Mouse (Mus musculus): Measurements from ENCODE around the gene Rpp25. TPM values are rescaled to one million over a fixed set of nuclear protein-coding genes. Genes with fewer than 3 reads are reported as not detected.

The Rpp25 gene
- polyA plus RNA-seq, 1 experiment from 2014 or later = 15.2 TPM

DNA sequence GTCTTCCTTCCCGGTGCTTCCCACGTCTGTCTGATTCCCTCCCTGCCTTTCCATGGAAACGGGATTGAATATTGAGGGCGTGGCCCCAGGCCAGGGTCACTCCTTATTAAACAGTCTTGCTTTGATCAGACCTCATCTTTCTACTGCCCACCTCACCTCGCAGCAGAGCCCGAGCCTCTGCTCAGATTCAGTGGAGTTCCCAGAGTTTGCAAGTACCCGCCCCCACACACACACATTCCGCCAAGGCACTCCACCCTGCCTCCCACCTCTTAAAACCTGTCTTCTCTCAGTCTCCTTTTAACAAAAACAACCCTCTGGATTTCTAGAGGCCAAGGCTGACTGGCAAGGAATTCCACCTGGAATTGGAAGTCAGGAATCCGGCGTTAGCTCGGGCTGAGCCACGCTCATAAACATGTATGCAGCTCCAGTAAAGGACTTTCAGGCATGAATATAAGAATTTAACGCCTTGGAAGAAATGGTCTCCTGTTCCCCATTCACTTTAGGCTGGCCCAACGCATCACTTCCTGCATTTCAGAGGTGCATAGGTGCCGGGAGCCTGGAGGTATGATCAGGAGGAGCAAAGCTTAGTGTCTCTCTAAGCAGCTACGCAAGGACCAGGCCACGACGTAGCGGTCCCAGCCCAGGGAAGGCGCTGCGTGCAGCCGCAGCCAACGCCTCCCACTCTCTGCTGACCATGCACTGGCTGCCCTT lies 760 bp upstream of the Rpp25 start:
- no peak for ATAC-seq (ENCODE audit: insufficient number of reproducible peaks, insufficient read depth, low FRiP score, low read depth)
- Histone ChIP-seq H3K9me3 (ENCODE audit: control insufficient read depth, low read length) (no peaks in the 10 kb centered on the region), H3K36me3 (ENCODE audit: control insufficient read depth, insufficient read depth, low read length) (no peaks in the 10 kb centered on the region), H3K27ac (replicated peaks in 1 of 2; ENCODE audit: control insufficient read depth in 1 of 2, insufficient read depth in 1 of 2, low read depth in 2 of 2, low read length in 2 of 2) (no peak overlapping the region), H3K4me1 (ENCODE audit: control insufficient read depth in 2 of 2, insufficient read depth in 2 of 2, low read length in 2 of 2) (peaks cover 29 to 49% of the 10 kb centered on the region in 2 experiments), H3K27me3 (ENCODE audit: control insufficient read depth, insufficient read depth, low read length) (peaks cover 52% of the 10 kb centered on the region), H3K4me3 (ENCODE audit: control insufficient read depth in 1 of 2, insufficient read depth in 1 of 2, low read depth in 1 of 2, low read length in 2 of 2) (peak overlapping the region; percentile 41 to 52), H3K9ac (ENCODE audit: low read length) (peak overlapping the region; percentile 70), H3K4me2 (ENCODE audit: low read length) (peak overlapping the region; percentile 98)
- 7% methylated on average over 23 of the region's 23 CpGs for WGBS

DNA sequence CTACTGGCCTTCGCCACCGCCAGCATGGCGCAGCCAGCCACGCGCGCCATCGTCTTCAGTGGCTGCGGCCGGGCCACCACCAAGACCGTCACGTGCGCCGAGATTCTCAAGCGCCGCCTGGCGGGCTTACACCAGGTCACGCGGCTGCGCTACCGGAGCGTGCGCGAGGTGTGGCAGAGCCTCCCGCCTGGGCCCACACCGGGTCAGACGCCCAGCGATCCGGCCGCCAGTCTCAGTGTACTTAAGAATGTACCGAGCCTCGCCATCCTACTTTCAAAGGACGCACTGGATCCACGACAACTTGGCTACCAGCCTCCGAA lies 515 bp downstream of the Rpp25 start:
- no peaks in the 10 kb centered on the region for H3K9me3 ChIP-seq (ENCODE audit: control insufficient read depth, low read length)
- peak overlapping the region in 1 of 2 experiments; percentile 83; a peak in 1 of 4 replicates for H3K27ac ChIP-seq (replicated peaks in 1 of 2; ENCODE audit: control insufficient read depth in 1 of 2, insufficient read depth in 1 of 2, low read depth in 2 of 2, low read length in 2 of 2)
- H3K9ac ChIP-seq (ENCODE audit: low read length) = peak overlapping the region; percentile 70
- no peak for ATAC-seq (ENCODE audit: insufficient number of reproducible peaks, insufficient read depth, low FRiP score, low read depth)
- peaks cover 52% of the 10 kb centered on the region for H3K27me3 ChIP-seq (ENCODE audit: control insufficient read depth, insufficient read depth, low read length)
- peak overlapping the region; percentile 41 to 52 for H3K4me3 ChIP-seq (ENCODE audit: control insufficient read depth in 1 of 2, insufficient read depth in 1 of 2, low read depth in 1 of 2, low read length in 2 of 2)
- peaks cover 29 to 49% of the 10 kb centered on the region in 2 experiments for H3K4me1 ChIP-seq (ENCODE audit: control insufficient read depth in 2 of 2, insufficient read depth in 2 of 2, low read length in 2 of 2)
- 3% methylated on average over 25 of the region's 34 CpGs for WGBS
- peak overlapping the region; percentile 98 for H3K4me2 ChIP-seq (ENCODE audit: low read length)
- no peaks in the 10 kb centered on the region for H3K36me3 ChIP-seq (ENCODE audit: control insufficient read depth, insufficient read depth, low read length)

DNA sequence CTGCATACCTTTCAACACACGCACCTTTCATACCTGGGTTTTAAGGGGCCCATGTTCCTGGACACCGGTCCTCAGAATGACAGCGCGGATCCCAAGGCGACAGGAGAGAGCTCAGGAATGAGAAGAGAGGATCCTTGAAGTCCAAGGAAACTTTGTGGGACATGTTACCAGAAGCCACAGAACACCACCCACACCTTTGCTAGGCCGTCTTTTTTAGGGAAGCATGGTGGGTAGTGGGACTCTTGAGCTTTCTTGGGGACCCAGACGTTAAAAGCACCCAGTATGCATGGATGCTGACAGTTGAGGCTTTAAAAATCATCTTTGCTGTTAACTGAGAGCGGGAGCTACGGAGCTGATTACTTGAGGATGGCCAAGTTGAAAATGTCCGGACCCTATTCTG lies 1.1 kb downstream of the Rpp25 start:
- Histone ChIP-seq H3K4me3 (ENCODE audit: control insufficient read depth in 1 of 2, insufficient read depth in 1 of 2, low read depth in 1 of 2, low read length in 2 of 2) (peak overlapping the region in 1 of 2 experiments; percentile 52; a peak in 1 of 4 replicates), H3K27me3 (ENCODE audit: control insufficient read depth, insufficient read depth, low read length) (peaks cover 46% of the 10 kb centered on the region), H3K9ac (ENCODE audit: low read length) (peak overlapping the region; percentile 70), H3K4me2 (ENCODE audit: low read length) (peak overlapping the region; percentile 98), H3K9me3 (ENCODE audit: control insufficient read depth, low read length) (no peaks in the 10 kb centered on the region), H3K36me3 (ENCODE audit: control insufficient read depth, insufficient read depth, low read length) (no peaks in the 10 kb centered on the region), H3K27ac (replicated peaks in 1 of 2; ENCODE audit: control insufficient read depth in 1 of 2, insufficient read depth in 1 of 2, low read depth in 2 of 2, low read length in 2 of 2) (peak overlapping the region; percentile 83), H3K4me1 (ENCODE audit: control insufficient read depth in 2 of 2, insufficient read depth in 2 of 2, low read length in 2 of 2) (peaks cover 29 to 49% of the 10 kb centered on the region in 2 experiments)
- WGBS = 57% methylated on average over 10 of the region's 10 CpGs
- no peak for ATAC-seq (ENCODE audit: insufficient number of reproducible peaks, insufficient read depth, low FRiP score, low read depth)

DNA sequence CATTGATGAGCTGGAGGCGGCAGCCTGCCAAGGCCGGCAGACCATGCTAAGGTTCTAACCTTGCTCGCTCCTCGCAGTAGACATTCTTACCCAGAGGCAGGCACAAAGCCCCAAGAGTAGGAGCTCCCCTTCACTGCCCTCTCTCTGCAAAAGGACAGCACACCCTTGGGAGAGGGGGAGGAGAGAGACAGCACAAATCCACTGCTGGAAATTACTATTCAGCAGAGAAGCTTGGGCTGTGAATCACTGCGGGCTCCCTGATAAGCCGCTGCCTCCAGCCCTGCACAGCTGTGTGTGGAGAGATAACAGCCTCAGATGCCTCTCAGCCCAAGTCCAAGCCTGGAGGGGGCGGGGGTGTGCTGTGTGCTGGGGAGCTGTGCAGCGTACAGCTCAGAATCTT lies 1.9 kb downstream of the Rpp25 start:
- Histone ChIP-seq H3K4me3 (ENCODE audit: control insufficient read depth in 1 of 2, insufficient read depth in 1 of 2, low read depth in 1 of 2, low read length in 2 of 2) (peak overlapping the region; percentile 10 to 12; a peak in 2 of 4 replicates), H3K4me1 (ENCODE audit: control insufficient read depth in 2 of 2, insufficient read depth in 2 of 2, low read length in 2 of 2) (peaks cover 29 to 49% of the 10 kb centered on the region in 2 experiments), H3K9me3 (ENCODE audit: control insufficient read depth, low read length) (no peaks in the 10 kb centered on the region), H3K4me2 (ENCODE audit: low read length) (peak overlapping the region; percentile 98), H3K9ac (ENCODE audit: low read length) (peak overlapping the region; percentile 64), H3K36me3 (ENCODE audit: control insufficient read depth, insufficient read depth, low read length) (no peaks in the 10 kb centered on the region), H3K27me3 (ENCODE audit: control insufficient read depth, insufficient read depth, low read length) (peaks cover 38% of the 10 kb centered on the region), H3K27ac (replicated peaks in 1 of 2; ENCODE audit: control insufficient read depth in 1 of 2, insufficient read depth in 1 of 2, low read depth in 2 of 2, low read length in 2 of 2) (peak overlapping the region; percentile 83)
- ATAC-seq (ENCODE audit: insufficient number of reproducible peaks, insufficient read depth, low FRiP score, low read depth) = peak; percentile 89
- 3% methylated on average over 8 of the region's 8 CpGs for whole genome bisulfite sequencing

DNA sequence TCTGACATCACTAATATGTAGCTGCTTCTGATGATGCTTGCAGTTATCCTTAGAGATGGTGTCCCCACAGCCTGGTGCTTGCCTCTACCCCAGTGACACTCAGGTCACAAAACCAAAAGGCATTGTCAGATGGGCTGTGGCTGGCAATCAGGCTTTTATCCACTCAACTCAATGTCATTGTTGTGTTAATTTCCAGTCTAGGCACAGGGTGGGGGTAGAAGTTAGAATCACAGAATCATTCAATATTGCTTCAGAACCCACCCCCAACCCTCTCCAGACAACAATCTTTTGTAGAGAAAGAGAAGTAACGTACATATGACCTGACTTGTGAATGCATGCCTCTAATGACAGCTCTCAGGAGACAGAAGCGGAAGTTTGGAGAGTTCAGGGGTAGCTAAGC lies 6.8 kb downstream of the Rpp25 start:
- ATAC-seq (ENCODE audit: insufficient number of reproducible peaks, insufficient read depth, low FRiP score, low read depth) = no peak
- Histone ChIP-seq H3K4me3 (ENCODE audit: control insufficient read depth in 1 of 2, insufficient read depth in 1 of 2, low read depth in 1 of 2, low read length in 2 of 2) (no peak overlapping the region), H3K4me1 (ENCODE audit: control insufficient read depth in 2 of 2, insufficient read depth in 2 of 2, low read length in 2 of 2) (peaks cover 4 to 9% of the 10 kb centered on the region in 2 experiments), H3K4me2 (ENCODE audit: low read length) (no peak overlapping the region), H3K9ac (ENCODE audit: low read length) (no peak overlapping the region), H3K9me3 (ENCODE audit: control insufficient read depth, low read length) (no peaks in the 10 kb centered on the region), H3K36me3 (ENCODE audit: control insufficient read depth, insufficient read depth, low read length) (no peaks in the 10 kb centered on the region), H3K27ac (replicated peaks in 1 of 2; ENCODE audit: control insufficient read depth in 1 of 2, insufficient read depth in 1 of 2, low read depth in 2 of 2, low read length in 2 of 2) (no peak overlapping the region), H3K27me3 (ENCODE audit: control insufficient read depth, insufficient read depth, low read length) (no peaks in the 10 kb centered on the region)
- WGBS = 79% methylated on average over 2 of the region's 2 CpGs

DNA sequence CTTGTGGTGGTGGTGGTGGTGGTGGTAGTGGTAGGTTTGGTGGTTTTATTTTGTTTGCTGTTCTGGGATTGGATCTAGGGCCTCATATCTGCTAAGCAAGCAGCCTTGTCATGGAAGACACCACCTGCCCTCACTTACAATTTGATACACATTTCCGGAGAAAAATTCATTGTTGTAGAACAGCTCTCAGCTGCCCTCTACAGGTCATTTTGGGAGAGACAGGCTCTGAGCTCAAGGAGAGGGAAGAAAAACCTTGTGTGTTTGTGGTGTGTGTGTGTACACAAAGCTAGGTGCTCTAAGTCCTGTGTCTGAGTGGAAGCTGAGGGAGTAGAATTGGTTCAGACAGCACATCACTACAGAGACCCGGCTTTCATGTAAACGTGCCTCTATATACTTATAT lies 13.3 kb downstream of the Rpp25 start:
- Histone ChIP-seq H3K27me3 (ENCODE audit: control insufficient read depth, insufficient read depth, low read length) (no peaks in the 10 kb centered on the region), H3K4me3 (ENCODE audit: control insufficient read depth in 1 of 2, insufficient read depth in 1 of 2, low read depth in 1 of 2, low read length in 2 of 2) (no peak overlapping the region), H3K9ac (ENCODE audit: low read length) (no peak overlapping the region), H3K9me3 (ENCODE audit: control insufficient read depth, low read length) (no peaks in the 10 kb centered on the region), H3K36me3 (ENCODE audit: control insufficient read depth, insufficient read depth, low read length) (no peaks in the 10 kb centered on the region), H3K27ac (replicated peaks in 1 of 2; ENCODE audit: control insufficient read depth in 1 of 2, insufficient read depth in 1 of 2, low read depth in 2 of 2, low read length in 2 of 2) (no peak overlapping the region), H3K4me2 (ENCODE audit: low read length) (no peak overlapping the region), H3K4me1 (ENCODE audit: control insufficient read depth in 2 of 2, insufficient read depth in 2 of 2, low read length in 2 of 2) (no peaks in the 10 kb centered on the region)
- WGBS = 8% methylated on average over 3 of the region's 3 CpGs
- ATAC-seq (ENCODE audit: insufficient number of reproducible peaks, insufficient read depth, low FRiP score, low read depth) = no peak

DNA sequence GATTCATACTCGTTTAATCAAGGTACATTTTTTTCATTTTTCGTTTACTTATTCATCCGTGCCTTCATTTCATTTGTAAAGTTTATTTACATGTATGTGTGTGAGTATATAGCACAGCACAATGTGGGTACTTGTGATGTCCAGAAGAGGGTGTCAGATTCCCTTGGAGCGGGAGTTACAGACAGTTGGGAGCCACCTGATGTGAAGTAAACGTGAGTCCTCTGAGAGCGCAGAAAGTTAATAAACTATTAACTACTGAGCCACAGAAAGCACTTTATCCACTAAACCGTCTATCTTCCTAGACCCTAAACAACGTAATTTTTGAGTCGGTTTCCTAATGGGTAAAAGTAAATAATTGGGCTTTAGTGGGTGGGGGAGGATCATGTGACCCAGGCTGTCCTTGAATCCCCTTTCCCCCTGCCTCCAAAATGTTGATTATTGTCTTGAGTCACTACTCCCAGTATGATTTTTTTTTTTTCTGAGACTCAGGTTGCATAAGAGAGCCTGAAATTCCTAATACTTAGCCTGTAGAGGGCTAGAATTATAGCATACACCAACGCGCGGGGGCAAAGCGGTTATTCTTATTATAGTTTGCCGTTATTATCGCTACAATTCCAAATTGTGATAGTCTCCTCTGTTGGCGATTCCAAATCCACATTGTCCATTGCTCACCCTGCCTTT lies 16.7 kb downstream of the Rpp25 start:
- Histone ChIP-seq H3K36me3 (ENCODE audit: control insufficient read depth, insufficient read depth, low read length) (0 out of 2 replicates have a peak, but pooled peaks cover 6% of the 10 kb centered on the region), H3K4me3 (ENCODE audit: control insufficient read depth in 1 of 2, insufficient read depth in 1 of 2, low read depth in 1 of 2, low read length in 2 of 2) (peak overlapping the region; percentile 91 to 98), H3K27ac (replicated peaks in 1 of 2; ENCODE audit: control insufficient read depth in 1 of 2, insufficient read depth in 1 of 2, low read depth in 2 of 2, low read length in 2 of 2) (peak overlapping the region; percentile 44 to 99), H3K9ac (ENCODE audit: low read length) (peak overlapping the region; percentile 99), H3K4me1 (ENCODE audit: control insufficient read depth in 2 of 2, insufficient read depth in 2 of 2, low read length in 2 of 2) (peaks cover 3 to 21% of the 10 kb centered on the region in 2 experiments), H3K27me3 (ENCODE audit: control insufficient read depth, insufficient read depth, low read length) (no peaks in the 10 kb centered on the region), H3K9me3 (ENCODE audit: control insufficient read depth, low read length) (no peaks in the 10 kb centered on the region), H3K4me2 (ENCODE audit: low read length) (peak overlapping the region; percentile 78)
- 23% methylated on average over 16 of the region's 16 CpGs for WGBS
- peak; percentile 22; the same call in 1 of the 2 replicates for ATAC-seq (ENCODE audit: insufficient number of reproducible peaks, insufficient read depth, low FRiP score, low read depth)
